Mouse (Mus musculus): ENCODE results near the gene Fbxl21. TPM values are rescaled to one million over a fixed set of nuclear protein-coding genes. Genes with fewer than 3 reads are reported as not detected.

The Fbxl21 gene
- polyA plus RNA-seq, 1 experiment from 2014 or later: 5.3 TPM

GRCm38 (mm10) chr13:56581512-56581911 is 59.2 kb downstream of the Fbxl21 start:
- 5% methylated on average over 3 of the region's 3 CpGs for WGBS
- Histone ChIP-seq H3K36me3 (ENCODE audit: control insufficient read depth, insufficient read depth, low read length) (no peaks in the 10 kb centered on the region), H3K27me3 (ENCODE audit: control insufficient read depth, insufficient read depth, low read length) (no peaks in the 10 kb centered on the region), H3K4me1 (ENCODE audit: control insufficient read depth, insufficient read depth, low read length) (peaks cover 10% of the 10 kb centered on the region), H3K4me3 (ENCODE audit: low read depth, low read length) (no peak overlapping the region), H3K27ac (ENCODE audit: low read depth, low read length) (peak overlapping the region; percentile 88), H3K9me3 (ENCODE audit: control insufficient read depth, low read length) (no peaks in the 10 kb centered on the region), H3K9ac (replicated peaks; ENCODE audit: low read depth, low read length) (no peak overlapping the region), H3K4me2 (ENCODE audit: low read depth, low read length) (no peak overlapping the region)
- peak; percentile 49 for ATAC-seq (ENCODE audit: low read depth)

DNA sequence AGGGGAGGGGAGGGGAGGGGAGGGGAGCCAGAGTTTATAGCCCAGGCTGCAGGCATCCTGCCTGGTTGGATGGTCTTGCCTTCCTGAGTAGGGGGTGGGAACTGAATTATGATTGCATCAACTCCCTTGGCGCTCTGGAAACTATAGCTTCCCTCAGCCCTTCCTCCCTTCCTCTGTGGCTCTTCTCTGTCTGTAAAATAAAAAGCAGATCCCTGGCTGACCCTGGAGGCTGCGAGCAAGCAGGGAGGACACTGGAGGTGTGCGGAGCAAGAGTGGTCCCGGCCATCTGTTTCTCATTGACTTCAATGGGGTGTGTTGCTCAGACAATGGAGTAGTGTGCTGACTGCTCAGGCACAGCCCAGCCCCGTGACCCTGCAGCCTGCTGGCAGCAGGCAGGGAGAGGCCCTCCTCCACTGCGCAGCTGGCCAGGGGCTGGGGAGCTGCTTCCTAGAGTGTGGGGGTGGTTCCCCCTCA is 59.7 kb downstream of the Fbxl21 start:
- Histone ChIP-seq H3K9me3 (ENCODE audit: control insufficient read depth, low read length) (no peaks in the 10 kb centered on the region), H3K27ac (ENCODE audit: low read depth, low read length) (peak overlapping the region; percentile 88), H3K27me3 (ENCODE audit: control insufficient read depth, insufficient read depth, low read length) (no peaks in the 10 kb centered on the region), H3K4me1 (ENCODE audit: control insufficient read depth, insufficient read depth, low read length) (peaks cover 10% of the 10 kb centered on the region), H3K9ac (replicated peaks; ENCODE audit: low read depth, low read length) (peak overlapping the region; percentile 28; the same call in 1 of the 2 replicates), H3K4me3 (ENCODE audit: low read depth, low read length) (no peak overlapping the region), H3K36me3 (ENCODE audit: control insufficient read depth, insufficient read depth, low read length) (no peaks in the 10 kb centered on the region), H3K4me2 (ENCODE audit: low read depth, low read length) (peak overlapping the region; percentile 34; the same call in 1 of the 2 replicates)
- ATAC-seq (ENCODE audit: low read depth): peak; percentile 95
- 1% methylated on average over 6 of the region's 6 CpGs for WGBS

GRCm38 (mm10) chr13:56582720-56583119 is 60.4 kb downstream of the Fbxl21 start:
- peaks cover 10% of the 10 kb centered on the region for H3K4me1 ChIP-seq (ENCODE audit: control insufficient read depth, insufficient read depth, low read length)
- H3K27me3 ChIP-seq (ENCODE audit: control insufficient read depth, insufficient read depth, low read length): no peaks in the 10 kb centered on the region
- no peak overlapping the region for H3K4me2 ChIP-seq (ENCODE audit: low read depth, low read length)
- ATAC-seq (ENCODE audit: low read depth): no peak
- H3K27ac ChIP-seq (ENCODE audit: low read depth, low read length): no peak overlapping the region
- no peaks in the 10 kb centered on the region for H3K36me3 ChIP-seq (ENCODE audit: control insufficient read depth, insufficient read depth, low read length)
- H3K4me3 ChIP-seq (ENCODE audit: low read depth, low read length): no peak overlapping the region
- H3K9ac ChIP-seq (replicated peaks; ENCODE audit: low read depth, low read length): no peak overlapping the region
- H3K9me3 ChIP-seq (ENCODE audit: control insufficient read depth, low read length): no peaks in the 10 kb centered on the region
- WGBS: 8% methylated on average over 3 of the region's 3 CpGs

DNA sequence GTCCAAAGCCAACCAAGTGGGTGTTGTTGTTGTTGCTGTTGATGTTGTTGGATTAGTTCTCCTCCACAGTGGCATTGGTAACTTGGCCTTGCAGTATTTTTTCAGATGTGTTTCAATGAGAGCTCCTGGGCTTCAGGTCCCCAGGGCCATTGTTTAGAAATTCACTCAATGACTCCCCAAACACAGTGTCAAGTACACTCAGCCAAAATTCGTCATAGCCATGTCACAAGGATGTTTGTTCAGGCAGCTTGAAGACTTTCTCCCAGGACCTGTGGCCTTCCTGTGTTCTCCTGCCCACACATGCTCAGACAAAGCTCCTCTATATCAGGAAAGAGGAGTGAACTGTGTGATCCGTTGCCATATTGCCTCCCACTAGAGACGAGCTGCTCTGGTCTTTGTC is 63.8 kb downstream of the Fbxl21 start:
- H3K4me2 ChIP-seq (ENCODE audit: low read depth, low read length): no peak overlapping the region
- H3K9ac ChIP-seq (replicated peaks; ENCODE audit: low read depth, low read length): no peak overlapping the region
- H3K9me3 ChIP-seq (ENCODE audit: control insufficient read depth, low read length): no peaks in the 10 kb centered on the region
- 82% methylated on average over 3 of the region's 3 CpGs for WGBS
- no peaks in the 10 kb centered on the region for H3K36me3 ChIP-seq (ENCODE audit: control insufficient read depth, insufficient read depth, low read length)
- peaks cover 10% of the 10 kb centered on the region for H3K4me1 ChIP-seq (ENCODE audit: control insufficient read depth, insufficient read depth, low read length)
- no peaks in the 10 kb centered on the region for H3K27me3 ChIP-seq (ENCODE audit: control insufficient read depth, insufficient read depth, low read length)
- H3K4me3 ChIP-seq (ENCODE audit: low read depth, low read length): no peak overlapping the region
- H3K27ac ChIP-seq (ENCODE audit: low read depth, low read length): no peak overlapping the region
- ATAC-seq (ENCODE audit: low read depth): no peak

Other genes starting within 250 kb of the Fbxl21 start
- 1.6 and 2.5 TPM in 2 replicates for gene Cxcl14, start 225.9 kb upstream of the Fbxl21 start, polyA plus RNA-seq (2014; fragmentation: Nextera tagmentation; extraction: Ambion mirVana)
- not detected in 2 replicates for gene Gm3045, start 95.9 kb upstream of the Fbxl21 start, polyA plus RNA-seq (2014; fragmentation: Nextera tagmentation; extraction: Ambion mirVana)
- gene Slc25a48, start 84.1 kb upstream of the Fbxl21 start, polyA plus RNA-seq (2014; fragmentation: Nextera tagmentation; extraction: Ambion mirVana): not detected in 2 replicates
- not detected in 2 replicates for gene Il9, start 40.2 kb upstream of the Fbxl21 start, polyA plus RNA-seq (2014; fragmentation: Nextera tagmentation; extraction: Ambion mirVana)
- 0.33 TPM in 1 of 2 replicates, not detected in the other for gene Lect2, start 26.0 kb downstream of the Fbxl21 start, polyA plus RNA-seq (2014; fragmentation: Nextera tagmentation; extraction: Ambion mirVana)
- gene Tgfbi, start 87.1 kb downstream of the Fbxl21 start, polyA plus RNA-seq (2014; fragmentation: Nextera tagmentation; extraction: Ambion mirVana): 0.87 and 7.9 TPM in 2 replicates
- gene Smad5, start 180.5 kb downstream of the Fbxl21 start, polyA plus RNA-seq (2014; fragmentation: Nextera tagmentation; extraction: Ambion mirVana): 33.2 and 37.7 TPM in 2 replicates
- gene Gm45623, start 231.4 kb downstream of the Fbxl21 start, polyA plus RNA-seq (2014; fragmentation: Nextera tagmentation; extraction: Ambion mirVana): 2.0 TPM in 2 replicates